Mouse (Mus musculus): ENCODE measurements around the gene Pilra.
"Not testable (repeated sequence)": the region's sequence is repeated elsewhere in the genome, so short reads cannot be mapped to it uniquely, and the experiment has no call there.

Pilra gene

GRCm38 (mm10) chr5:137835966-137836520 lies at the start of gene Pilra:
Gene Pilra, minus strand, starts transcription at chr5:137836281.
- DNase-seq (ENCODE audit: low read depth, low spot score): not testable (repeated sequence)

- no peak for DNase-seq (ENCODE audit: low read depth, low spot score)
Observed at GRCm38 (mm10) chr5:137883345-137883744, 47.3 kb upstream of the Pilra start.

GRCm38 (mm10) chr5:137882922-137883321 lies 46.8 kb upstream of the Pilra start:
- DNase-seq (ENCODE audit: low read depth, low spot score): no peak

GRCm38 (mm10) chr5:137877860-137878259 lies 41.8 kb upstream of the Pilra start:
- no peak for DNase-seq (ENCODE audit: low read depth, low spot score)

- DNase-seq (ENCODE audit: low read depth, low spot score): no peak
Observed at GRCm38 (mm10) chr5:137875054-137875453, 39.0 kb upstream of the Pilra start.

GRCm38 (mm10) chr5:137872381-137872702 lies 36.3 kb upstream of the Pilra start:
- DNase-seq (ENCODE audit: low read depth, low spot score): not testable (repeated sequence)

- DNase-seq (ENCODE audit: low read depth, low spot score): not testable (repeated sequence)
Observed at GRCm38 (mm10) chr5:137871644-137872380, 35.7 kb upstream of the Pilra start, which contains the start of gene Pilrb2. Gene Pilrb2, minus strand, starts transcription at chr5:137871815.

- not testable (repeated sequence) for DNase-seq (ENCODE audit: low read depth, low spot score)
Observed at GRCm38 (mm10) chr5:137868600-137868999, 32.5 kb upstream of the Pilra start.

- DNase-seq (ENCODE audit: low read depth, low spot score): not testable (repeated sequence)
Observed at GRCm38 (mm10) chr5:137864008-137864407, 27.9 kb upstream of the Pilra start.

GRCm38 (mm10) chr5:137857960-137858710 lies 22.1 kb upstream of the Pilra start, which contains the start of gene Pilrb1:
Gene Pilrb1, minus strand, starts transcription at chr5:137858106.
- DNase-seq (ENCODE audit: low read depth, low spot score): not testable (repeated sequence)

GRCm38 (mm10) chr5:137856870-137857269 lies 20.8 kb upstream of the Pilra start:
- DNase-seq (ENCODE audit: low read depth, low spot score): not testable (repeated sequence)

GRCm38 (mm10) chr5:137854907-137855306 lies 18.8 kb upstream of the Pilra start:
- DNase-seq (ENCODE audit: low read depth, low spot score): not testable (repeated sequence)

- not testable (repeated sequence) for DNase-seq (ENCODE audit: low read depth, low spot score)
Observed at GRCm38 (mm10) chr5:137850313-137850712, 14.2 kb upstream of the Pilra start.

GRCm38 (mm10) chr5:137837110-137837509 lies 1.0 kb upstream of the Pilra start:
- DNase-seq (ENCODE audit: low read depth, low spot score): not testable (repeated sequence)

- no peak for DNase-seq (ENCODE audit: low read depth, low spot score)
Observed at GRCm38 (mm10) chr5:137836611-137837010, 530 bp upstream of the Pilra start.

GRCm38 (mm10) chr5:137833500-137833899 lies 2.6 kb downstream of the Pilra start:
- no peak for DNase-seq (ENCODE audit: low read depth, low spot score)

- no peak for DNase-seq (ENCODE audit: low read depth, low spot score)
Observed at GRCm38 (mm10) chr5:137831506-137831905, 4.6 kb downstream of the Pilra start.

- no peak for DNase-seq (ENCODE audit: low read depth, low spot score)
Observed at GRCm38 (mm10) chr5:137831106-137831505, 5.0 kb downstream of the Pilra start.

- no peak for DNase-seq (ENCODE audit: low read depth, low spot score)
Observed at GRCm38 (mm10) chr5:137830238-137830637, 5.8 kb downstream of the Pilra start.

- DNase-seq (ENCODE audit: low read depth, low spot score): no peak
Observed at GRCm38 (mm10) chr5:137828694-137829093, 7.4 kb downstream of the Pilra start.

GRCm38 (mm10) chr5:137826421-137826820 lies 9.7 kb downstream of the Pilra start:
- no peak for DNase-seq (ENCODE audit: low read depth, low spot score)

GRCm38 (mm10) chr5:137825971-137826370 lies 10.1 kb downstream of the Pilra start:
- DNase-seq (ENCODE audit: low read depth, low spot score): no peak

Data from retina, postnatal 7 days (tissue).